Mouse (Mus musculus) olfactory bulb, adult 2 months (tissue): Measurements from ENCODE around the gene Arl15.

Experiments used
- CTCF ChIP-seq: fragments of 200-500 bp; IDR thresholded peaks from 2 replicates; pipeline ENCODE4 v1.5.1; 2012; ENCODE audit warnings: low read depth, mild to moderate bottlenecking, low read length, moderate library complexity; ENCODE audit not compliant: insufficient read depth
- POLR2A ChIP-seq: fragments of 200-500 bp; IDR thresholded peaks from 2 replicates; pipeline ENCODE4 v1.6.1; 2012; ENCODE audit warnings: mild to moderate bottlenecking, low read depth, low read length, moderate library complexity; ENCODE audit not compliant: insufficient read depth

DNA sequence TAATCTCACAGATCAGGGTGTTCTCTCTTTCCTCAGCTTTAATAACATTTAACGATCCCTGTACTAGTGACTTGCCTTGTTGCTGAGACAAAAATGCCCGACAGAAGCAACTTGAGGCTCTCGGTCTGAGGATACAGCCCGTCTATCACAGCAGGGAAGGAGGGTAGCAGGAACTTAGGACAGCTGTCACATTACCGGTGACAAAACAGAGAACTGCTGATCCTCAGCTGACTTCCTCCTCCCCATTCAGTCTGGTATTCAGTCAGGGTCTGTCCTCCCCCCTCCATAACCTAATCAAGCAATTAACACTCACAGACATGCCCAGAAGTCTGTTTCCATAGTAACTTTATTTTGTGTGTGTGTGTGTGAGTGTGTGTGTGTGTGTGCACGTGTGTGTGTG lies 38.5 kb upstream of the Arl15 start:
- TF ChIP-seq CTCF (no peak), POLR2A (no peak)
